Mouse (Mus musculus): ENCODE results near the gene Gstt3. TPM values are rescaled to one million over a fixed set of nuclear protein-coding genes. Genes with fewer than 3 reads are reported as not detected.

Gstt3 gene
- 1 to 10 TPM; 2.9 to 7.2 TPM for polyA plus RNA-seq (2017; shearing (Covaris generic))

GRCm38 (mm10) chr10:75780769-75781578, at the start of gene Gstt3, which contains the start of gene Gm20441:
Gene Gstt3 (minus strand): TSS chr10:75781414.
Gene Gm20441 (minus strand): TSS chr10:75780954.

GRCm38 (mm10) chr10:75822443-75822842, 41.2 kb upstream of the Gstt3 start, which contains the start of gene Gstt4:
Gene Gstt4 (minus strand): TSS chr10:75822543.

GRCm38 (mm10) chr10:75798176-75798696, 17.0 kb upstream of the Gstt3 start, which contains the start of gene Gstt1:
Gene Gstt1 (minus strand): TSS chr10:75798584.

GRCm38 (mm10) chr10:75772795-75773664, 8.2 kb downstream of the Gstt3 start, which contains the start of gene Ddt:
Gene Ddt (minus strand): TSS chr10:75773414.

GRCm38 (mm10) chr10:75763682-75764518, 17.3 kb downstream of the Gstt3 start, which contains the start of gene Cabin1:
Gene Cabin1 (minus strand): TSS chr10:75764341.

Other genes with a start within 250 kb of the Gstt3 start
- gene Lrrc75b, start 221.1 kb downstream of the Gstt3 start, polyA plus RNA-seq (2017; shearing (Covaris generic)): under 1 TPM in 1 of 2 experiments, not detected in 1; 0.47 TPM
- 1 to 10 TPM; 3.3 to 5.7 TPM for gene Ggt1, start 219.8 kb downstream of the Gstt3 start, polyA plus RNA-seq (2017; shearing (Covaris generic))
- gene Ggt5, start 192.1 kb downstream of the Gstt3 start, polyA plus RNA-seq (2017; shearing (Covaris generic)): 1 to 10 TPM in 1 of 2 experiments, under 1 TPM in 1; 0.29 to 9.0 TPM
- gene Susd2, start 137.4 kb downstream of the Gstt3 start, polyA plus RNA-seq (2017; shearing (Covaris generic)): 10 to 100 TPM in 1 of 2 experiments, 1 to 10 TPM in 1; 8.5 to 14.4 TPM
- 10 to 100 TPM; 33.3 to 46.4 TPM for gene Cabin1, start 17.1 kb downstream of the Gstt3 start, polyA plus RNA-seq (2017; shearing (Covaris generic))
- gene Ddt, start 8.0 kb downstream of the Gstt3 start, polyA plus RNA-seq (2017; shearing (Covaris generic)): 10 to 100 TPM; 66.1 to 82.0 TPM
- gene Gm20441, start 460 bp downstream of the Gstt3 start, polyA plus RNA-seq (2017; shearing (Covaris generic)): not detected
- gene Gstt1, start 17.2 kb upstream of the Gstt3 start, polyA plus RNA-seq (2017; shearing (Covaris generic)): 1 to 10 TPM in 1 of 2 experiments, under 1 TPM in 1; 0.25 to 1.1 TPM
- not detected for gene Gstt4, start 41.1 kb upstream of the Gstt3 start, polyA plus RNA-seq (2017; shearing (Covaris generic))
- gene Gstt2, start 56.0 kb upstream of the Gstt3 start, polyA plus RNA-seq (2017; shearing (Covaris generic)): 10 to 100 TPM; 58.4 to 77.2 TPM
- 100 to 1,000 TPM; 507 to 833 TPM for gene Mif, start 78.8 kb upstream of the Gstt3 start, polyA plus RNA-seq (2017; shearing (Covaris generic))
- gene Derl3, start 112.0 kb upstream of the Gstt3 start, polyA plus RNA-seq (2017; shearing (Covaris generic)): 1 to 10 TPM; 2.0 to 6.9 TPM
- 100 to 1,000 TPM in 1 of 2 experiments, 10 to 100 TPM in 1; 96.0 to 119 TPM for gene Smarcb1, start 140.2 kb upstream of the Gstt3 start, polyA plus RNA-seq (2017; shearing (Covaris generic))
- 100 to 1,000 TPM in 1 of 2 experiments, 10 to 100 TPM in 1; 95.9 to 159 TPM for gene Chchd10, start 151.7 kb upstream of the Gstt3 start, polyA plus RNA-seq (2017; shearing (Covaris generic))
- gene Mmp11, start 155.1 kb upstream of the Gstt3 start, polyA plus RNA-seq (2017; shearing (Covaris generic)): 10 to 100 TPM in 1 of 2 experiments, 1 to 10 TPM in 1; 6.7 to 10.7 TPM
- gene Gm867, start 159.3 kb upstream of the Gstt3 start, polyA plus RNA-seq (2017; shearing (Covaris generic)): not detected
- 1 to 10 TPM; 1.1 to 1.7 TPM for gene Vpreb3, start 161.6 kb upstream of the Gstt3 start, polyA plus RNA-seq (2017; shearing (Covaris generic))
- 1 to 10 TPM in 1 of 2 experiments, under 1 TPM in 1; 0.65 to 1.2 TPM for gene Gm5134, start 173.1 kb upstream of the Gstt3 start, polyA plus RNA-seq (2017; shearing (Covaris generic))

Measured in activated CD4-positive, CD25-positive, alpha-beta regulatory T cell (primary cell).